In genomic region chr13:45849145-45850023, GRCm38 (mm10) we compare ENCODE assay signal across 16 mouse cellular contexts.
DNase-seq lines count a peak whose midpoint lies in the region; ATAC-seq and TF ChIP-seq lines count a peak whose summit lies in the region.
"Had no signal": no experiment of that assay in that cellular context is flagged by ENCODE, and none has a peak within 500 bp of the region (broad histone marks: within the 10 kb centered on the region; RNA-seq: fewer than 3 reads in every experiment).

No protein-coding gene starts in this region.

- WGBS in liver, embryonic 14.5 days (ENCODE audit: insufficient replicate concordance) = 23% methylated on average over 7 of the region's 7 CpGs

- DNase-seq in spleen, adult 12 weeks (ENCODE audit: low spot score) = peak; percentile 23
- no peak for DNase-seq in spleen, adult 18-20 months
- DNase-seq in c-Kit-positive CD71-positive TER-119-positive erythroid progenitor cells, embryonic 14.5 days (ENCODE audit: low spot score) = peak; percentile 83
- DNase-seq in liver, embryonic 14.5 days (ENCODE audit: low read depth in 3 of 3, low spot score in 3 of 3) = peak; percentile 81 to 84 (median 84)
- DNase-seq in right cerebral cortex, adult 18-20 months = no peak
- no peak for DNase-seq in natural killer cell, adult 2 months (ENCODE audit: low spot score in 2 of 2)
- no peak for DNase-seq in frontal cortex, postnatal 14 days (ENCODE audit: low spot score in 2 of 2)
- DNase-seq: cerebellum, postnatal 10 days; kidney, adult 11 months; kidney, postnatal 36 days; layer of hippocampus, postnatal 36 days; lung, postnatal 10 days had no signal

- no peaks in the 10 kb centered on the region for H3K36me3 ChIP-seq in liver, embryonic 14.5 days (replicated peaks; ENCODE audit: control insufficient read depth, insufficient read depth, low read depth)
- H3K36me3 ChIP-seq: embryonic facial prominence, embryonic 15.5 days; limb, embryonic 12.5 days; midbrain, embryonic 13.5 days; neural tube, embryonic 12.5 days had no signal

- peak overlapping the region; percentile 83 for H3K27ac ChIP-seq in liver, embryonic 14.5 days
- H3K27ac ChIP-seq: embryonic facial prominence, embryonic 15.5 days; limb, embryonic 12.5 days; midbrain, embryonic 13.5 days; neural tube, embryonic 12.5 days had no signal

- H3K9me3 ChIP-seq in liver, embryonic 14.5 days (ENCODE audit: control insufficient read depth, low read length) = no peaks in the 10 kb centered on the region
- H3K9me3 ChIP-seq: embryonic facial prominence, embryonic 15.5 days; limb, embryonic 12.5 days; midbrain, embryonic 13.5 days; neural tube, embryonic 12.5 days had no signal

- no peaks in the 10 kb centered on the region for H3K27me3 ChIP-seq in liver, embryonic 14.5 days (ENCODE audit: control insufficient read depth, insufficient read depth, low read length)
- H3K27me3 ChIP-seq: embryonic facial prominence, embryonic 15.5 days; limb, embryonic 12.5 days; midbrain, embryonic 13.5 days; neural tube, embryonic 12.5 days had no signal

- H3K4me3 ChIP-seq in liver, embryonic 14.5 days (ENCODE audit: insufficient read depth in 1 of 2, low read depth in 2 of 2, low read length in 2 of 2) = peak overlapping the region; percentile 2 to 8; a peak in 1 of 4 replicates
- H3K4me3 ChIP-seq: embryonic facial prominence, embryonic 15.5 days; limb, embryonic 12.5 days; midbrain, embryonic 13.5 days; neural tube, embryonic 12.5 days had no signal

- TF ChIP-seq CTCF in liver, embryonic 14.5 days (IDR thresholded peaks at IDR 0.05; ENCODE audit: low read depth) = no peak

- ATAC-seq in liver, embryonic 14.5 days (ENCODE audit: insufficient read depth) = peak; percentile 95
- ATAC-seq: midbrain, embryonic 13.5 days had no signal

- peak overlapping the region; percentile 40 for H3K9ac ChIP-seq in liver, embryonic 14.5 days (replicated peaks)
- H3K9ac ChIP-seq: embryonic facial prominence, embryonic 15.5 days; limb, embryonic 12.5 days; midbrain, embryonic 13.5 days; neural tube, embryonic 12.5 days had no signal

- H3K4me1 ChIP-seq in liver, embryonic 14.5 days (replicated peaks; ENCODE audit: control insufficient read depth in 2 of 2, insufficient read depth in 2 of 2, low read length in 1 of 2) = peaks cover 52% of the 10 kb centered on the region in 2 experiments
- H3K4me1 ChIP-seq: embryonic facial prominence, embryonic 15.5 days; midbrain, embryonic 13.5 days; neural tube, embryonic 12.5 days had no signal

- TF ChIP-seq EP300 in liver, embryonic 14.5 days (IDR thresholded peaks at IDR 0.05; ENCODE audit: low read depth) = peak; percentile 96

- H3K4me2 ChIP-seq in liver, embryonic 14.5 days (ENCODE audit: low read depth) = peak overlapping the region; percentile 63
- H3K4me2 ChIP-seq: embryonic facial prominence, embryonic 15.5 days; limb, embryonic 12.5 days; midbrain, embryonic 13.5 days; neural tube, embryonic 12.5 days had no signal

Comparison
In these comparisons a context has a peak if more than half of its experiments do, and no peak if none do; other contexts are left out.
1. DNase-seq: peak in spleen, adult 12 weeks (single experiment), c-Kit-positive CD71-positive TER-119-positive erythroid progenitor cells, embryonic 14.5 days (single experiment) and liver, embryonic 14.5 days (3 of 3); none in spleen, adult 18-20 months (0 of 2), right cerebral cortex, adult 18-20 months (single experiment), natural killer cell, adult 2 months (0 of 2) and frontal cortex, postnatal 14 days (0 of 2).